ENCODE assay signal across 24 mouse cellular contexts in the genomic region with DNA sequence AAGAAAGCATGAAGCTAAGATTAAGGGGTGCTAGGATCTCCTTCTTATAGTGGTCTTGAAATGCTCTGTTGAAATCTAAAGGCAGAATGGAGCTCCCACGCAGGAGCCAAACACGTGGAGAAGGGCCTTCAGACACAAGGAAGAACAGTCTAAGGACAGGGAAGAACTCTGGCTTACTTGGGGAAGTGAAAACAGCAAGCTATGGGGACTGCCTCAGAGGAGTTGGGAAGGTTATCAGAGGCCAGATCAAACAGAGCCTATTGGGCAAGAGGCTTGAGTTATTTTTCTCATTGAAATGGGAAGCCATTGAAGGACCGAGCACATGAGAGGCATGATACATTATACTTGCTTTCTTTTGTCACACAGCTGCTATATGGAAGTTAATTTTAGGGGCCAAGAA.
DNase-seq lines count a peak whose midpoint lies in the region; ATAC-seq and TF ChIP-seq lines count a peak whose summit lies in the region.
"Had no signal": no experiment of that assay in that cellular context is flagged by ENCODE, and none has a peak within 500 bp of the region (broad histone marks: within the 10 kb centered on the region; RNA-seq: fewer than 3 reads in every experiment).

No protein-coding gene starts in this region.

- no peak overlapping the region for H3K4me2 ChIP-seq in heart, embryonic 11.5 days
- no peak overlapping the region for H3K4me2 ChIP-seq in midbrain, embryonic 13.5 days (replicated peaks)
- H3K4me2 ChIP-seq in forebrain, embryonic 11.5 days (ENCODE audit: low read depth, low read length, severe bottlenecking), result no peak overlapping the region
- H3K4me2 ChIP-seq: embryonic facial prominence, embryonic 15.5 days; limb, embryonic 15.5 days; midbrain, embryonic 11.5 days; neural tube, embryonic 13.5 days had no signal

- peak; percentile 30 for DNase-seq in heart, adult 8-10 months (ENCODE audit: low spot score)
- peak; percentile 7 to 10 for DNase-seq in left cerebral cortex, postnatal 14 days (ENCODE audit: low spot score in 2 of 2)
- no peak for DNase-seq in left cerebral cortex, adult 2 months (ENCODE audit: extremely low spot score in 1 of 2, low spot score in 2 of 2)
- DNase-seq in spleen, postnatal 36 days (ENCODE audit: low spot score in 2 of 2), result peak; percentile 3 to 16
- no peak for DNase-seq in spleen, postnatal 4 days (ENCODE audit: low spot score in 2 of 2)
- no peak for DNase-seq in forebrain, embryonic 11.5 days (ENCODE audit: low spot score)
- DNase-seq: adrenal gland, adult 8-10 months; cerebellum, adult 11-12 months; cerebellum, postnatal 25 days; gastrocnemius, adult 2 months; kidney, adult 11 months; kidney, postnatal 10 days; thymus, adult 18-20 months; thymus, postnatal 4 days had no signal

- intact Hi-C loops in left cerebral cortex, postnatal 14 days (cut with DNase I), result no loop called here
- intact Hi-C loops in left cerebral cortex, adult 2 months (cut with DNase I), result no loop called here

- H3K9me3 ChIP-seq in heart, embryonic 11.5 days (replicated peaks; ENCODE audit: control insufficient read depth, low read length), result no peaks in the 10 kb centered on the region
- H3K9me3 ChIP-seq in midbrain, embryonic 13.5 days, result no peaks in the 10 kb centered on the region
- no peaks in the 10 kb centered on the region for H3K9me3 ChIP-seq in forebrain, embryonic 11.5 days (ENCODE audit: control insufficient read depth, low read length)
- H3K9me3 ChIP-seq: embryonic facial prominence, embryonic 15.5 days; forebrain, embryonic 10.5 days; limb, embryonic 15.5 days; neural tube, embryonic 13.5 days had no signal

- no peaks in the 10 kb centered on the region for H3K27me3 ChIP-seq in heart, embryonic 11.5 days (ENCODE audit: control insufficient read depth, insufficient read depth, low read length)
- no peaks in the 10 kb centered on the region for H3K27me3 ChIP-seq in midbrain, embryonic 13.5 days
- no peaks in the 10 kb centered on the region for H3K27me3 ChIP-seq in forebrain, embryonic 11.5 days (ENCODE audit: control insufficient read depth, insufficient read depth, low read length)
- H3K27me3 ChIP-seq: embryonic facial prominence, embryonic 15.5 days; limb, embryonic 15.5 days; neural tube, embryonic 13.5 days; Patski had no signal

- no peak for TF ChIP-seq CTCF in left cerebral cortex, adult 2 months (IDR thresholded peaks at IDR 0.05)

- H3K4me1 ChIP-seq in heart, embryonic 11.5 days (ENCODE audit: control insufficient read depth, insufficient read depth, low read length), result no peaks in the 10 kb centered on the region
- H3K4me1 ChIP-seq in midbrain, embryonic 13.5 days (replicated peaks), result no peaks in the 10 kb centered on the region
- H3K4me1 ChIP-seq in forebrain, embryonic 11.5 days (replicated peaks; ENCODE audit: control insufficient read depth, insufficient read depth, low read length), result no peaks in the 10 kb centered on the region
- H3K4me1 ChIP-seq: forebrain, embryonic 10.5 days; neural tube, embryonic 13.5 days had no signal

- H3K36me3 ChIP-seq in heart, embryonic 11.5 days (ENCODE audit: control insufficient read depth, insufficient read depth, low read length), result no peaks in the 10 kb centered on the region
- H3K36me3 ChIP-seq in midbrain, embryonic 13.5 days, result no peaks in the 10 kb centered on the region
- no peaks in the 10 kb centered on the region for H3K36me3 ChIP-seq in forebrain, embryonic 11.5 days (ENCODE audit: control insufficient read depth, insufficient read depth, low read length)
- H3K36me3 ChIP-seq: embryonic facial prominence, embryonic 15.5 days; forebrain, embryonic 10.5 days; limb, embryonic 15.5 days; neural tube, embryonic 13.5 days had no signal

- no peak for ATAC-seq in heart, embryonic 11.5 days (replicated peaks; ENCODE audit: insufficient number of reproducible peaks, low FRiP score, low TSS enrichment)
- ATAC-seq in midbrain, embryonic 13.5 days, result no peak
- no peak for ATAC-seq in forebrain, embryonic 11.5 days (replicated peaks; ENCODE audit: low FRiP score)
- ATAC-seq: CD4-positive, CD25-positive, alpha-beta regulatory T cell, adult 4 months; Patski had no signal

- 66% methylated on average over 3 of the region's 3 CpGs for WGBS in heart, embryonic 11.5 days (ENCODE audit: insufficient replicate concordance)
- 82% methylated on average over 3 of the region's 3 CpGs for WGBS in midbrain, embryonic 13.5 days
- WGBS in forebrain, embryonic 11.5 days, result 88% methylated on average over 3 of the region's 3 CpGs

- no peak overlapping the region for H3K27ac ChIP-seq in heart, embryonic 11.5 days (ENCODE audit: low read depth, low read length)
- no peak overlapping the region for H3K27ac ChIP-seq in left cerebral cortex, adult 2 months
- no peak overlapping the region for H3K27ac ChIP-seq in midbrain, embryonic 13.5 days
- H3K27ac ChIP-seq in forebrain, embryonic 11.5 days (ENCODE audit: low read depth, low read length), result no peak overlapping the region
- H3K27ac ChIP-seq: embryonic facial prominence, embryonic 15.5 days; forebrain, embryonic 10.5 days; gastrocnemius, adult 2 months; layer of hippocampus, adult 2 months; limb, embryonic 15.5 days; neural tube, embryonic 13.5 days had no signal

- H3K4me3 ChIP-seq in heart, embryonic 11.5 days (ENCODE audit: low read depth, low read length), result no peak overlapping the region
- H3K4me3 ChIP-seq in left cerebral cortex, adult 2 months, result no peak overlapping the region
- H3K4me3 ChIP-seq in midbrain, embryonic 13.5 days (replicated peaks), result no peak overlapping the region
- H3K4me3 ChIP-seq in forebrain, embryonic 11.5 days (ENCODE audit: low read depth, low read length), result no peak overlapping the region
- H3K4me3 ChIP-seq: embryonic facial prominence, embryonic 15.5 days; forebrain, embryonic 10.5 days; gastrocnemius, adult 2 months; layer of hippocampus, adult 2 months; limb, embryonic 15.5 days; neural tube, embryonic 13.5 days had no signal

- no peak overlapping the region for H3K9ac ChIP-seq in heart, embryonic 11.5 days (ENCODE audit: low read depth, low read length)
- H3K9ac ChIP-seq in midbrain, embryonic 13.5 days (replicated peaks), result no peak overlapping the region
- no peak overlapping the region for H3K9ac ChIP-seq in forebrain, embryonic 11.5 days (ENCODE audit: low read length)
- H3K9ac ChIP-seq: embryonic facial prominence, embryonic 15.5 days; limb, embryonic 15.5 days; neural tube, embryonic 13.5 days had no signal

Comparison
In these comparisons a context has a peak if more than half of its experiments do, and no peak if none do; other contexts are left out.
1. DNase-seq: peak in heart, adult 8-10 months (single experiment), left cerebral cortex, postnatal 14 days (2 of 2) and spleen, postnatal 36 days (2 of 2); none in left cerebral cortex, adult 2 months (0 of 2), spleen, postnatal 4 days (0 of 2) and forebrain, embryonic 11.5 days (single experiment).